Mouse (Mus musculus): ENCODE results near the gene Cacna1g.

- TF ChIP-seq GATA1 (IDR thresholded peaks at IDR 0.05; ENCODE audit: borderline replicate concordance, low read length) (no peak), FLI1 (IDR thresholded peaks at IDR 0.05; ENCODE audit: low read length) (no peak)
Measured at GRCm38 (mm10) chr11:94423855-94424254, 50.1 kb downstream of the Cacna1g start.

Measured in megakaryocyte, embryonic 14.5 days (primary cell).